Mouse (Mus musculus) kidney, embryonic 14.5 days (tissue): Measurements from ENCODE around the gene Rapgef4. TPM values are rescaled to one million over a fixed set of nuclear protein-coding genes. Genes with fewer than 3 reads are reported as not detected.
"Not testable (repeated sequence)": the region's sequence is repeated elsewhere in the genome, so short reads cannot be mapped to it uniquely, and the experiment has no call there.

Source experiments
- ATAC-seq: fragments of 200-750 bp; cut with Nextera tagmentation; 2 replicates; pipeline ENCODE4 v1.8.0; 2017; ENCODE audit warnings: moderate number of reproducible peaks, mild to moderate bottlenecking, moderate TSS enrichment, moderate library complexity; ENCODE audit not compliant: low FRiP score, low TSS enrichment
- H3K27ac ChIP-seq: fragments of 300-500 bp; sonication (generic); 2 replicates; pipeline ENCODE4 v1.5.1; 2014; ENCODE audit warnings: low read depth, mild to moderate bottlenecking, low read length, moderate library complexity, mixed read lengths
- H3K27me3 ChIP-seq: fragments of 300-500 bp; sonication (generic); 2 replicates; pipeline ENCODE4 v1.6.1; 2014; ENCODE audit warnings: mild to moderate bottlenecking, low read length; ENCODE audit not compliant: control insufficient read depth, insufficient read depth
- H3K36me3 ChIP-seq: fragments of 300-500 bp; sonication (generic); 2 replicates; pipeline ENCODE4 v1.6.1; 2014; ENCODE audit warnings: low read length, mixed read lengths; ENCODE audit not compliant: control insufficient read depth, insufficient read depth
- H3K4me1 ChIP-seq: fragments of 300-500 bp; sonication (generic); 2 replicates; pipeline ENCODE4 v1.6.1; 2014; ENCODE audit warnings: low read length, mixed read lengths; ENCODE audit not compliant: control insufficient read depth, insufficient read depth
- H3K4me2 ChIP-seq: fragments of 300-500 bp; sonication (generic); replicated peaks from 2 replicates; pipeline ENCODE4 v1.6.1; 2014; ENCODE audit warnings: low read depth, mild to moderate bottlenecking, low read length
- H3K4me3 ChIP-seq: fragments of 300-500 bp; sonication (generic); 2 replicates; pipeline ENCODE4 v1.5.1; 2014; ENCODE audit warnings: mild to moderate bottlenecking, low read length
- H3K9ac ChIP-seq: fragments of 300-500 bp; sonication (generic); 2 replicates; pipeline ENCODE4 v1.6.1; 2014; ENCODE audit warnings: low read depth, mild to moderate bottlenecking, low read length, moderate library complexity
- H3K9me3 ChIP-seq: fragments of 300-500 bp; sonication (generic); 2 replicates; pipeline ENCODE4 v1.6.1; 2016; ENCODE audit warnings: low read length; ENCODE audit not compliant: control insufficient read depth
- WGBS: fragments of 180-500 bp; shearing (Covaris S2); extraction: QIAGEN DNeasy Blood & Tissue Kit; methylation state at CpG from one replicate; pipeline ENCODE4 v1.1.7; 2014; 5-methylcytosine and 5-hydroxymethylcytosine counted together
- polyA plus RNA-seq: library from polyadenylated mRNA; unstranded; fragments of >200 nt; fragmentation: Nextera tagmentation; extraction: Ambion mirVana; gene quantifications from 2 replicates; pipeline ENCODE4 v1.2.1, GENCODE M21; 2014

The Rapgef4 gene
- polyA plus RNA-seq, 1 experiment from 2014 or later = 4.2 TPM

DNA sequence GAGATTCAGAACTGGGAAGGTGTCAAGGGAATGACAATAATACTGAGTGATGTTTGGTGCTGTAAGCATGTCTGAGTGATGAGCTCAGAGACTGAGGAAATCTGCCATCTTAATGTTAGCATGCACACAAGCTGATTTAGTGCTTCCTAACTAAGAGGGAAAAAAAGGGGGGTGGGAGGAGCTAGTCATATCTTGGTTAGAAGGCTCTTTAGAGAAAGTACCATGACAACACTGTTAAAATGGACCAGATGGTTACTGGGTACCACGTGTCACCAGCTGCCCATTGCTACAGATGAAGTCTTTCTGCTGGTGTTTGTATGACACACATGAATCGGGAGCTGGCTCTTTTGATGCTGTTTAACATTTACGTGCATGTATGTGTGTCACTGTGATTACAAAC is 155.0 kb downstream of the Rapgef4 start:
- Histone ChIP-seq H3K4me1 (peaks cover 2% of the 10 kb centered on the region; the same call in 1 of the 2 replicates), H3K9ac (no peak overlapping the region), H3K27ac (no peak overlapping the region), H3K4me2 (no peak overlapping the region), H3K4me3 (no peak overlapping the region), H3K36me3 (no peaks in the 10 kb centered on the region), H3K9me3 (no peaks in the 10 kb centered on the region), H3K27me3 (no peaks in the 10 kb centered on the region)
- ATAC-seq = no peak
- WGBS = 58% methylated on average over 3 of the region's 3 CpGs

DNA sequence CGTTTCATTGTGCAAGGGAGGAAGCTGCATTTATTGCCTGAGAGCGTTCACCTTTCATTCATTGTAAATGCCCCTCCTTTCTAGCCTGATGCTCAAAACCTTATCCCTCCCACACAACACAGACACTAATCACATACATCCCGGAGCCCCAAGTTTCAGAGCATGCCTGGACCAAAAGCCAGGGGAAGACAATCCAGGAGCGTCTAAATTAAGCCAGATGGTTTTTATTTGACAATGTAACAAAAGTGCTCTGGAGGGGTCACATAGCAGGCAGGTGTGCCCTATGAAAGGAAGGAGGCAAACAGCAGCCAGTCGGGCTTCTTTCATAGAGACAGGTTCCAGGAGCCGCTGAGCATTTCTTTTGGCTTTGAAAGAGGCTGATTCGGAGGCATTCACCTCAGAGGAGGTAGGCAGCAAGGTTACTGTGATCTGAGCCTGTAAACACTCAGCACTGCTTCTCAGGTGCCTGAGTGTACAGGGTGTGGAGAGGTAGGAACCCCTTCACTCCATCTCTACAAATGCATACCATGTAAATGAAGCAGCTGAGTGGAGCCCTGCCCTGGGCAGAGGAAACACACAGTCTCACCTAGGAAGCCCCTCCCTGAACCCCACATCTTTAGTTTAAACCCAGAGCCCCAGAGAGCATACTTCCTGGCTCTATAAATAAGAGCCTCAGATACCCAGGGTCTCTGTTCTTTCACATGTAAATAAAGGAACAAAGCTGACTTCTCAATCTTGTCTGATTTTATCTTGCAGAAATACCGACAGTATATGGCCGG is 155.6 kb downstream of the Rapgef4 start:
- ATAC-seq = no peak

DNA sequence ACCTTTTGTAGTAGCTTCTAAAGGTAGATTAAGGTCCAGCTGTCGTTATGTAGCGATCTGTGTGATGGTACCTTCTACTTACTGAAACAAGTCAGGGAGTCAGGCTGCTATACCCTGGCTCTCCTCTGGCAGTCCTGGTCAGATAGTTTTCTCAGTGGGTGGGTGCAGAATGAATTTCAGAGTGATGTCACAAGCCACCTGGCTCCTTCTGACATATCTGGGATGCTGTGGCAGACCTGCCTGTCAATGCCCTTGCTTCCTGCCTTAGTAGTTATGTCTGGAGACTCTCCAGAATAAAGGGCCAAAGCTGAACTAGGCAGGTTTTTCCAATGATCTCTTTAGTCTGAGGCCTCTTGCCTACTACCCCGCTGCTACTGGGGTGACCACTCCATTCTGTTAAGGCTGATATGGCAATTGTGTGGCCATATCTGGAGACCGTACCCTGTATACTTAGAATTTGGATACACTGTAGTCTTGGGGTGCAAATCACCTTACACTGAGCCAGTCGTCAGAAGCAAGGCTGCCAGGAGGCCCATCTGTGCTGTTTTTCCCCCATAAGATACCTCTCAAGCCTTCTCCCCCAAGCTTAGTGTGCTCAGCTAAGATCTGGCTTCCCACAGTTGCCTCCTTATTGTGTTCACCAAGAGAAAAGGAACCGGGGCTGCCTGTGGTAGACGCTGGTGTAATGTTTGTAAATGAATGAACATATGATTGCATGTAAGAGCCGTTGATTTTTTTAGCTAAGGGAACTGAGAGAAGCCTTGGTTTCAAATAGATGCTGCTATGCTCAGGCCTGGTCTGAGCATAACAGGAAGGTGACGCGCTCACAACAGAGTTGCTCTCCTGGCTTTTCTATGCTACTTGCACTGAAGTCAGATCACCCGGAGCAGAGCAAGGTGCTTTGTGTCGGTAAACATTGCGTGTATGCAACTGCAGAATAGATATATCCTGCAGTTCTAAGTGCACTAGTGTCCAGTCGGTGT is 159.1 kb downstream of the Rapgef4 start:
- no peak for ATAC-seq
- H3K27ac ChIP-seq = no peak overlapping the region
- H3K9me3 ChIP-seq = no peaks in the 10 kb centered on the region
- 87% methylated on average over 14 of the region's 14 CpGs for WGBS
- H3K9ac ChIP-seq = no peak overlapping the region
- no peak overlapping the region for H3K4me2 ChIP-seq
- H3K36me3 ChIP-seq = no peaks in the 10 kb centered on the region
- no peak overlapping the region for H3K4me3 ChIP-seq
- H3K27me3 ChIP-seq = no peaks in the 10 kb centered on the region
- peaks cover 5% of the 10 kb centered on the region; the same call in 1 of the 2 replicates for H3K4me1 ChIP-seq

More for the DNA sequence above, 155.6 kb downstream of the Rapgef4 start:
- no peak overlapping the region for H3K4me3 ChIP-seq
- H3K4me1 ChIP-seq = peaks cover 2% of the 10 kb centered on the region; the same call in 1 of the 2 replicates
- H3K9ac ChIP-seq = no peak overlapping the region
- H3K36me3 ChIP-seq = no peaks in the 10 kb centered on the region
- H3K9me3 ChIP-seq = no peaks in the 10 kb centered on the region
- no peaks in the 10 kb centered on the region for H3K27me3 ChIP-seq
- no peak overlapping the region for H3K4me2 ChIP-seq
- no peak overlapping the region for H3K27ac ChIP-seq
- 55% methylated on average over 9 of the region's 9 CpGs for WGBS

DNA sequence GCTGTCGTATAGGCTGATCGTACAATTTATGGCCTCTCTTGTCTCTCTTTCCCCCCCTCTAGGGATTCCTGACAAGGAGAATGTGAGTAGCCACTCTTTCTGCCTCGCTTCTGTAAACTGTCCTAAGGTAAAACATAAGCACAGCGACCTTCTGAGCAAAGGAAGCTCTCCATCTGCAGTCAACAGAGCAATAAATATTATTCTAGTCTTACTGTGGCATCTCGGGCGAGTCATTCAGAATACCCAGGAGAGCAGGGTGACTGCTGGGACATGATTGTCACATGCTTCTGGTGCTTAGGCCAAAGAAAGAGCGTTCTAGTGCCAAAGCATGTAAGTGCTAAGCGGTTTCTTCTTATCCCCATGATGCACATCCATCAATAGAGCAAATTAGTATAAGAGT is 160.1 kb downstream of the Rapgef4 start:
- H3K36me3 ChIP-seq = no peaks in the 10 kb centered on the region
- H3K4me1 ChIP-seq = peaks cover 8% of the 10 kb centered on the region; the same call in 1 of the 2 replicates
- WGBS = 53% methylated on average over 8 of the region's 8 CpGs
- no peak for ATAC-seq
- no peaks in the 10 kb centered on the region for H3K27me3 ChIP-seq
- no peak overlapping the region for H3K9ac ChIP-seq
- H3K4me3 ChIP-seq = no peak overlapping the region
- H3K9me3 ChIP-seq = no peaks in the 10 kb centered on the region
- H3K27ac ChIP-seq = no peak overlapping the region
- no peak overlapping the region for H3K4me2 ChIP-seq

DNA sequence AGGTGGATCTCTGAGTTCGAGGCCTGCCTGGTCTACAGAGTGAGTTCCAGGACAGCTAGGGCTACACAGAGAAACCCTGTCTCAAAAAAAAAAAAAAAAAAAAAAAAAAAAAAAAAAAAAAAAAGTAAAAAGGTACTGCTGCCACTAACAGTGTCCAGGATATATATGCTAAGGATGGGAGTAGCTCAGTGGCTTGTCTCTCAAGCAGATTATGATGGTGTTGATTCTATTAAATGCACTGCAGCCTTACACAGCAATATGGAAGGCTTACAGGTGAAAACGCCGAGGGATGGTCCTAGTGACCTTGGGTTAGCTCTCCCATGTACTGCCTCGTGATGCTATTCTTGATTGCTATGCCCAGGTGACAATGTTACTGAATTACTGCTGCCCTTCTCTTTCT is 160.7 kb downstream of the Rapgef4 start:
- ATAC-seq, H3K4me1 ChIP-seq, H3K36me3 ChIP-seq, H3K9ac ChIP-seq, H3K4me2 ChIP-seq, H3K27ac ChIP-seq, H3K4me3 ChIP-seq, H3K27me3 ChIP-seq, H3K9me3 ChIP-seq: not testable (repeated sequence)
- WGBS = 88% methylated on average over 4 of the region's 4 CpGs

DNA sequence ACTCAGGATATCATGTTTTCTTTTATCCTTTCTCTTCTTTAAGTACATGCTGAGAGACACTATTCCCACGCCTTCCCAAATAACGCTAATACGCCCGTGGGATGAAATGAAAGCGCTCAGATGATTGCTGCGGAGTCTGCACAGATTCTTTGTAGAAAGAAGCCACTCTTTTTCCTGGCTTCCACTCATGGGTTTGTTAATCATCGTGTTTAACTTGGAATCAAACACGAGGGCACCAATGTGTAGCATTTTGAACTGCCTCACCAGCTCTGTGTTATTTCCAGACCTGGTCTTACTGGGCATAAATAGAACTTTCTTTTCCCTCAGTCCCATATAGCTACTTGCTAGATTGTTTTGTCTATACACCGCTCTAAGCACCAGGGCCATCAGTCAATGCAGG is 162.4 kb downstream of the Rapgef4 start:
- Histone ChIP-seq H3K36me3 (no peaks in the 10 kb centered on the region), H3K9me3 (no peaks in the 10 kb centered on the region), H3K4me2 (no peak overlapping the region), H3K9ac (no peak overlapping the region), H3K27ac (no peak overlapping the region), H3K4me1 (peaks cover 6% of the 10 kb centered on the region; the same call in 1 of the 2 replicates), H3K4me3 (no peak overlapping the region), H3K27me3 (no peaks in the 10 kb centered on the region)
- WGBS = 90% methylated on average over 9 of the region's 9 CpGs
- no peak for ATAC-seq

DNA sequence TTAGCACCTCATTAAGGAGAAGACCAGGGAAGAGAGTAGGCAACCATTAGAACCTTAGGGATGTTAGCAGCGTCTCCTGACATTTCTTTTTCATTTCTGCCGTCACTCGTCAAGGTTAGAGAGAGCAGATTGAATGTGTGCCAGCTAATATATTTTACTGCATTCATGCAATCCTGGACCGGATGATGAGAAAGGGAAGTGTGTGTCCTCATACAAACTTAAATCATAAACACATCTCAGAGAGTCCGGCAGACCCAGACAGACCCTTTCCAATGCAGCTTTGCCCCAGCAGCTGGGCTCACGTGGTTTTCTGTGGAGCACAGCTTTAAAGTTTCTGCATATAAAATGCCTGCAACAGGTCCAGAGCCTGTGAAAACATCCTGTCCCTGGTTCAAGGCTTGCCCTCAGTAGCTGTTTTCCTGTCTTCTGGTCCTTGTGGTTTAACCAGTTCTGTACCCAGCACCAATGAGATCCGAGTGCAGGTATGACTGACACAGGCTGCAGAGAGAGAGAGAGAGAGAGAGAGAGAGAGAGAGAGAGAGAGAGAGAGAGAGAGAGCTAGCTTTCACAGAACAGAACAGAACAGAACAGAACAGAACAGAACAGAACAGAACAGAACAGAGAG is 163.6 kb downstream of the Rapgef4 start:
- no peak overlapping the region for H3K4me2 ChIP-seq
- H3K4me3 ChIP-seq = no peak overlapping the region
- no peaks in the 10 kb centered on the region for H3K27me3 ChIP-seq
- WGBS = 47% methylated on average over 7 of the region's 7 CpGs
- H3K36me3 ChIP-seq = no peaks in the 10 kb centered on the region
- no peak overlapping the region for H3K9ac ChIP-seq
- H3K9me3 ChIP-seq = no peaks in the 10 kb centered on the region
- ATAC-seq = no peak
- peaks cover 10% of the 10 kb centered on the region for H3K4me1 ChIP-seq
- H3K27ac ChIP-seq = no peak overlapping the region; the same call in 1 of the 2 replicates

DNA sequence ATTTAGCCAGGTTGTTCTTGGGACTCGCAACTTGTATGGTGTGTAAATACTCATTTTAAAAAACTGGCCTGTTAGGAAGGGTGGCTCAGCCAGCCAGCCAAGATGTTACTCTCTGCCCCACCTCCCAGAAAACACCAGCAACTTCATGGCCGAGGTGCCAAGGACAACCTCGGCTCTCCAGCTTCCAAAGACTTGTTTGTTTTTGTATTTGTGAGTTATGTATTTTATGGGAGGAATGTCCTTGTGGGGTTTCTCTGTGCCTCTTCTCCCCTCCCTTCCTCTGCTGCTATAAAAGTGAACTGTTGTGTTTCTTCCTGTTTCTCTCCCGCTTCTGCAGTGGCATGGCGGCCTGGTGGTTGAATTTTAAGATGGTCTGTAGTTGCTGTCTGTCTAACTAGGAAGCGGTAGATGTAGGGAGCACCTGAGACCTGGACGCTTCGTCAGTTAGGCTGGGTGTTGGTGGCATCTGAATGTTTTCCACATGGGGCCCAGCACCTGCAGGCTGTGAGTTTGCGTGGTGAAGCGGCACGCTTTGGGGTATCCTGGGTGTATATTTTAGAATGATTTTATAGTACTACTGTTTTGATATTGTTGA is 164.3 kb downstream of the Rapgef4 start:
- peaks cover 10% of the 10 kb centered on the region for H3K4me1 ChIP-seq
- H3K9ac ChIP-seq = no peak overlapping the region
- WGBS = 75% methylated on average over 11 of the region's 11 CpGs
- no peaks in the 10 kb centered on the region for H3K36me3 ChIP-seq
- H3K27ac ChIP-seq = no peak overlapping the region; the same call in 1 of the 2 replicates
- H3K27me3 ChIP-seq = no peaks in the 10 kb centered on the region
- no peak overlapping the region for H3K4me3 ChIP-seq
- no peak for ATAC-seq
- H3K9me3 ChIP-seq = no peaks in the 10 kb centered on the region
- H3K4me2 ChIP-seq = no peak overlapping the region
